Mouse (Mus musculus) MEL (cell line): ENCODE measurements around the gene Gnb4.

Experiments used
- RAD21 ChIP-seq: IDR thresholded peaks from 2 replicates; pipeline ENCODE4 v1.6.1; 2011; ENCODE audit warnings: mild to moderate bottlenecking, low read depth, low read length, improper control_type of control experiment
- TAL1 ChIP-seq: IDR thresholded peaks from 2 replicates; pipeline ENCODE4 v1.6.1; 2012; ENCODE audit warnings: mild to moderate bottlenecking, inconsistent platforms, low read length, moderate library complexity, mixed read lengths
- ZKSCAN1 ChIP-seq: IDR thresholded peaks from 2 replicates; pipeline ENCODE4 v1.6.1; 2012; ENCODE audit warnings: low read depth, mild to moderate bottlenecking, inconsistent platforms, low read length, improper control_type of control experiment, moderate library complexity

DNA sequence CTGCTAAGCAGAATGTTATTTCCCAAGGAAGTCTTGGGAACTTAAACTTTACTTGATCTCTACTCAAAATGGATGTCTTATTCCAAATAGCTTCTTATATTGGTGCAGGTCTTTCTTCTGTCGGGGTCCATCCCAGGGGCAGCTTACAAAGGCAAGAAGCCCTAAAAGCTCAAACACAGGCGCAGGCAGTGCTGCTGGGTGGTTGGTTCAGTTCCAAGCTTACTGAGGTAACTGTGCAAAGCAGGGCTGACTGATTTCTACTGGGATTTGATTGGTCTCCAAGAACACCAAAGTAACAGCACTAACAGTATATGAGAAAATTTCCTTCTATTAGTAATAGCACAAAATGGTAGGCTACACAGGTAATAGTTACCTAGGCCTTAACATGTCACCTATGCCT lies 43.3 kb downstream of the Gnb4 start:
- TF ChIP-seq ZKSCAN1 (no peak), TAL1 (no peak), RAD21 (no peak)
